Mouse (Mus musculus) olfactory bulb, adult 2 months (tissue): ENCODE results near the gene Rnf10. TPM values are rescaled to one million over a fixed set of nuclear protein-coding genes. Genes with fewer than 3 reads are reported as not detected.

Experiments
- H3K27ac ChIP-seq: fragments of 200-500 bp; 2 replicates; pipeline ENCODE4 v1.5.1; 2012; ENCODE audit warnings: low read depth, low read length; ENCODE audit not compliant: insufficient read depth
- H3K4me1 ChIP-seq: fragments of 200-500 bp; 2 replicates; pipeline ENCODE4 v1.6.1; 2012; ENCODE audit warnings: low read length; ENCODE audit not compliant: control insufficient read depth, insufficient read depth
- H3K4me3 ChIP-seq: fragments of 200-500 bp; 2 replicates; pipeline ENCODE4 v1.5.1; 2012; ENCODE audit warnings: mild to moderate bottlenecking, low read depth, low read length, moderate library complexity; ENCODE audit not compliant: insufficient read depth
- CTCF ChIP-seq: fragments of 200-500 bp; IDR thresholded peaks from 2 replicates; pipeline ENCODE4 v1.5.1; 2012; ENCODE audit warnings: low read depth, mild to moderate bottlenecking, low read length, moderate library complexity; ENCODE audit not compliant: insufficient read depth
- POLR2A ChIP-seq: fragments of 200-500 bp; IDR thresholded peaks from 2 replicates; pipeline ENCODE4 v1.6.1; 2012; ENCODE audit warnings: mild to moderate bottlenecking, low read depth, low read length, moderate library complexity; ENCODE audit not compliant: insufficient read depth
- WGBS: fragments of 180-500 bp; shearing (Covaris S2); methylation state at CpG from one replicate; pipeline ENCODE4 v1.1.7; 2018; 5-methylcytosine and 5-hydroxymethylcytosine counted together
- polyA plus RNA-seq: library from polyadenylated mRNA; stranded (reverse); fragments of >200 nt; gene quantifications from 2 replicates; pipeline ENCODE4 v1.2.4, GENCODE M21; 2012; ENCODE audit warnings: low replicate concordance; ENCODE audit not compliant: missing spikeins, insufficient read depth, insufficient read length

Gene Rnf10
- polyA plus RNA-seq, 1 experiment, result not detected

GRCm38 (mm10) chr5:115255472-115255871 lies 17.2 kb downstream of the Rnf10 start:
- 50% methylated on average over 1 of the region's 1 CpGs for WGBS
- H3K4me1 ChIP-seq, result peaks cover 9% of the 10 kb centered on the region
- no peak overlapping the region for H3K27ac ChIP-seq
- no peak overlapping the region for H3K4me3 ChIP-seq
- no peak for TF ChIP-seq CTCF
- TF ChIP-seq POLR2A, result no peak

- Histone ChIP-seq H3K4me3 (no peak overlapping the region), H3K27ac (no peak overlapping the region), H3K4me1 (peaks cover 13% of the 10 kb centered on the region)
- TF ChIP-seq POLR2A (no peak), CTCF (no peak)
- WGBS, result 57% methylated on average over 11 of the region's 11 CpGs
These were observed 32.5 kb downstream of the Rnf10 start for GRCm38 (mm10) chr5:115240191-115240590.

DNA sequence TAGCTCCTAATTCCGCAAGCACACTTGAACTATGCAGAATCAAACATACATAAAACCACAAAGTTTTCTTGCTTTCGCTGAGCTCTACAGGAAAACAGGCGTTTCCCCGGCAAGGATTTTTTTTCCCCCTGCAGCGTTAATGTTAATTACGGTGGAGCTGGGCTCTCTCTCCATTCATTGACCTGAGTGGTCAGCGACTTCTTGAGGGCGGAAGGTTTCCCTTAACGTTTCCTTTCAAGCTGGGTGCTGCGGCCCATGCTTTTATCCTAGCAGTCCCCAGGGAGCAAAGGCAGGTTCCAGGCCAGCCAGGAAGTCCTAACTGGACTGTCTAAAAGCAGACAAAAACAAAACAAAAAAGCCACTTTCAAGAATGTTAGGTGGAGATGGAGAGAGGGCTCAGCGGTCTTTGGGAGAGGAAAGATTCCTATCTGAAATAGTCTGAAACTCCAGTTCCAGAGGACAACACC lies 33.9 kb downstream of the Rnf10 start:
- WGBS, result 7% methylated on average over 11 of the region's 11 CpGs
- Histone ChIP-seq H3K27ac (no peak overlapping the region), H3K4me3 (peak overlapping the region; percentile 18), H3K4me1 (peaks cover 15% of the 10 kb centered on the region)
- TF ChIP-seq CTCF, result no peak
- TF ChIP-seq POLR2A, result no peak

- H3K27ac ChIP-seq, result peak overlapping the region; percentile 30; the same call in 1 of the 2 replicates
- peak overlapping the region; percentile 95 for H3K4me3 ChIP-seq
- H3K4me1 ChIP-seq, result peaks cover 15% of the 10 kb centered on the region
- peak; percentile 65; the same call in 1 of the 2 replicates for TF ChIP-seq POLR2A
- TF ChIP-seq CTCF, result no peak
- WGBS, result under 1% methylated on average over 88 of the region's 88 CpGs
These were observed 34.6 kb downstream of the Rnf10 start for GRCm38 (mm10) chr5:115237803-115238728.

- no peak for TF ChIP-seq POLR2A
- TF ChIP-seq CTCF, result peak; percentile 84
- Histone ChIP-seq H3K27ac (peak within 1 kb of the TSS; percentile 57), H3K4me1 (peaks cover 28% of the 10 kb centered on the region), H3K4me3 (peak within 1 kb of the TSS; percentile 48)
- WGBS, result under 1% methylated on average over 21 of the region's 21 CpGs
These were observed 36.9 kb downstream of the Rnf10 start, which contains the start of gene Pop5 for GRCm38 (mm10) chr5:115235786-115236263. Pop5 (plus strand) TSS chr5:115235836.

- Histone ChIP-seq H3K4me3 (peak overlapping the region; percentile 48), H3K27ac (peak overlapping the region; percentile 57), H3K4me1 (peaks cover 26% of the 10 kb centered on the region)
- WGBS, result under 1% methylated on average over 45 of the region's 45 CpGs
- TF ChIP-seq POLR2A (peak; percentile 44; the same call in 1 of the 2 replicates), CTCF (no peak)
These were observed 37.4 kb downstream of the Rnf10 start for GRCm38 (mm10) chr5:115235323-115235771.

- TF ChIP-seq CTCF, result no peak
- no peak for TF ChIP-seq POLR2A
- WGBS, result 54% methylated on average over 6 of the region's 6 CpGs
These were observed 38.2 kb downstream of the Rnf10 start for GRCm38 (mm10) chr5:115234519-115234918.

DNA sequence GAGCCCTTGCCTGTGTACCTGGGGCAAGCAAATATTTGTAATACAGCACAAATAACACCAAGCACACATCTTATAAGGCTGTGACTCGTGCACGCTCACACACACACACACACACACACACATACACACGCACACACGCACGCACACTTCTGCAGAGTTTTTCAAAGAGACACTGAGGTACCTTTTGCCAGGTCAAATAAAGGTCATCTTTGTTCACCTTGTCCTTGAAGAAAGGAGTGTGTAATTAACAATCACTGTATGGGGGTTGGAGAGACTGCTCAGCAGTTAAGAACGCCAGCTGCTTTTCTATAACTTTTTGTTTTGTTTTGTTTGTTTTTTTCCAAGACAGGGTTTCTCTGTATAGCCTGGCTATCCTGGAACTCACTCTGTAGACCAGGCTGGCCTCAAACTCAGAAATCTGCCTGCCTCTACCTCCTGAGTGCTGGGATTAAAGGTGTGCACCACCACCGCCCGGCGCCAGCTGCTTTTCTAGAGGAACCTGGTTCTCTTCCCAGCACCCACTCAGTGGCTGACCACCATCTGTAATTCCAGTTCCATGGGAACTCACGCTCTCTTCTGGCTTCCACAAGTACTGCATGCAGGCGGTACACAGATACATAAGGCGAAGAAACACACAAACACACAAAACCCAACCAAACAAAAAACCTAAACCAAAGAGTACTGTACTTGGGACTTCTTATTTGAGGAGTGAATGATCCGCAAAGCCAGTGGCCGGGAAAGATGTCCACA lies 39.5 kb downstream of the Rnf10 start:
- H3K27ac ChIP-seq, result no peak overlapping the region
- no peak overlapping the region for H3K4me3 ChIP-seq
- TF ChIP-seq CTCF (no peak), POLR2A (no peak)
- peaks cover 22% of the 10 kb centered on the region for H3K4me1 ChIP-seq
- 92% methylated on average over 14 of the region's 14 CpGs for WGBS

More at GRCm38 (mm10) chr5:115234519-115234918, 38.2 kb downstream of the Rnf10 start:
- H3K4me1 ChIP-seq, result peaks cover 25% of the 10 kb centered on the region
- H3K4me3 ChIP-seq, result no peak overlapping the region
- H3K27ac ChIP-seq, result no peak overlapping the region
